Mouse (Mus musculus) macrophage (primary cell): ENCODE data around the gene Traf7. TPM values are rescaled to one million over a fixed set of nuclear protein-coding genes. Genes with fewer than 3 reads are reported as not detected.

Source experiments
- H3K27ac ChIP-seq: fragments of 350-480 bp; formaldehyde crosslinking; 2 replicates; pipeline ENCODE4 v1.9.0; 2021
- H3K36me3 ChIP-seq: fragments of 350-480 bp; formaldehyde crosslinking; 2 replicates; pipeline ENCODE4 v1.9.0; 2021; ENCODE audit errors: inconsistent target
- H3K4me3 ChIP-seq: fragments of 350-480 bp; formaldehyde crosslinking; 2 replicates; pipeline ENCODE4 v1.9.0; 2021; ENCODE audit errors: inconsistent target
- H3K79me2 ChIP-seq: fragments of 350-480 bp; formaldehyde crosslinking; 2 replicates; pipeline ENCODE4 v1.9.0; 2021; ENCODE audit errors: inconsistent target
- WGBS: methylation state at CpG from one replicate; pipeline ENCODE4 v1.1.7; 2026; ENCODE audit warnings: inconsistent platforms; ENCODE audit not compliant: missing documents; 5-methylcytosine and 5-hydroxymethylcytosine counted together
- polyA plus RNA-seq: library from polyadenylated mRNA; stranded (reverse); fragments of 250-400 nt; gene quantifications from 3 replicates; pipeline ENCODE4 v1.2.4, GENCODE M21; 2018; ENCODE audit warnings: inconsistent platforms

The Traf7 gene
- polyA plus RNA-seq, 1 experiment from 2014 or later, result 42.9 TPM

DNA sequence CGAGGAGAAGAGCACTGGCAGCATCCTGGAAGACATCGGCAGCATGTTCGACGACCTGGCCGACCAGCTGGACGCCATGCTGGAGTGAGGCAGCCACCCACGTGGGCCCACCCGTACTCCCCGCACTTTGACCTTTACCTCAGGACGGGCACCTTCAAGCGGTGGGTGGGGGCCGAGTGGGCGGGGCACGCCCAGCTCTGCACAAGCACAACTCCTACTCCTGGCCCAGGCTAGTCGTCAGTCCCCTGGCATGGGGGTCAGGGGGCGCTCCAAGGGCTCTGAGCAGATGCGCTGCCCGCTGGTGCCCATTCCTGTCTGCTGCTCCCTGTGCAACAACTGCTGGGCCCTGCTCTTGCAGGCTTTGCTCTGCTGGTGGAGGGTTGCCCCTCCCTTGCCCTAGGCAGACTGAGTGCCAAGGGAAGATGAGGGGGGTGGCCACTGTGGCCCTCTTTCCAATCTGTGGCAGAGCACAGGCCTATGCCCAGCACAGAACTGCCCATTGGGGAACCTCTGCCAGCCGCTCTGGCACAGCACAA is 20.5 kb downstream of the Traf7 start:
- no peak overlapping the region for H3K4me3 ChIP-seq
- H3K27ac ChIP-seq, result no peak overlapping the region
- 74% methylated on average over 16 of the region's 19 CpGs for WGBS
- H3K36me3 ChIP-seq, result peaks cover 43% of the 10 kb centered on the region
- H3K79me2 ChIP-seq, result no peaks in the 10 kb centered on the region

DNA sequence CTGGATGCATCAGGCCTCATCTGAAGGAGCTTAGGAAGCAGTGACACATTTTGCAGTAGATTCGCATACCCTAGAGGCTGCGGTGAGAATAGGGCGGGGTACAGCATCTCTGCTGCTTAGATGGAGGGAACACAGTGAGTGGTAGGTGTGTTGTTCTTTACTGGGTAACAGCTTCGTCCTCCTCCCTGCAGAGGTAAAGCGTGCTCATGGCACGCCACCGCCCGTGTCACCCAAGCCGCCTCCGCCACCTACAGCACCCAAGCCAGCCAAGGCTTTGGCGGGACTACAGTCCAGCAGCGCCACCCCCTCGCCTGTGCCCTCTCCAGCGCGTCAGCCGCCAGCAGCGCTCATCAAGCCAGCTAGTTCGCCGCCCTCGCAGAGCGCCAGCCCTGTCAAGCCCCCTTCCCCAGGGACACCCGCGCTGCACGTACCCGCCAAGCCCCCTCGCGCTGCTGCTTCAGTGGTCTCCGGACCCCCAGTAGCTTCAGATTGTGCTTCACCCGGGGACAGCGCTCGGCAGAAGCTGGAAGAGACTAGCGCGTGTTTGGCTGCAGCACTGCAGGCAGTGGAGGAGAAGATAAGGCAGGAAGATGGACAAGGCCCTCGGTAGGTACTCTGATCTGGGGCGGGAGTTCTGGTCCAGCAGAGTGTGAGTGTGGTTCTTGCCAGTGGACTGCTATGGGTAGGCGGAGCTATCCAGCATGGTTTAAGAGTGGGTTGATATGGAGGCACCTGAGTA is 21.2 kb downstream of the Traf7 start:
- Histone ChIP-seq H3K27ac (no peak overlapping the region), H3K4me3 (no peak overlapping the region), H3K36me3 (peaks cover 36% of the 10 kb centered on the region), H3K79me2 (no peaks in the 10 kb centered on the region)
- WGBS, result 66% methylated on average over 36 of the region's 36 CpGs

DNA sequence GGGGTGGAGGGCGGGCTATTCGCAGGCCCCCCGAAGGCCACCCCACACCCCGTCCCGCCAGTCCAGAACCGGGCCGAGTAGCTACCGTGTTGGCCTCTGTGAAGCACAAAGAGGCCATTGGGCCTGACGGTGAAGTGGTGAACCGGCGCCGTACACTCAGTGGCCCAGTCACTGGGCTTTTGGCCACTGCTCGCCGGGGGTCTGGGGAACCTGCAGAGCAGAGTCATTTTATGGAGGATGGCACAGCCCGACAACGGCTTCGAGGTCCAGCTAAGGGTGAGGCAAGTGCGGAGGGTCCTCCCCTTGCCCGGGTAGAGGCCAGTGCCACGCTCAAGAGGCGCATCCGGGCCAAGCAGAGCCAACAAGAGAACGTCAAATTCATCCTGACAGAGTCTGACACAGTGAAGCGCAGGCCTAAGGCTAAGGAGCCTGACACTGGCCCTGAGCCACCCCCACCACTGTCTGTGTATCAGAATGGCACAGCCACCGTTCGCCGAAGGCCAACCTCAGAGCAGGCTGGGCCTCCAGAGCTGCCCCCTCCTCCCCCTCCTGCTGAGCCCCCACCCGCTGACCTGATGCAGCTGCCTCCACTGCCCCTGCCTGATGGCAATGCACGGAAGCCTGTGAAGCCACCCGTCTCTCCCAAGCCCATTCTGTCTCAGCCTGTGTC is 22.3 kb downstream of the Traf7 start:
- H3K36me3 ChIP-seq, result peaks cover 25% of the 10 kb centered on the region

DNA sequence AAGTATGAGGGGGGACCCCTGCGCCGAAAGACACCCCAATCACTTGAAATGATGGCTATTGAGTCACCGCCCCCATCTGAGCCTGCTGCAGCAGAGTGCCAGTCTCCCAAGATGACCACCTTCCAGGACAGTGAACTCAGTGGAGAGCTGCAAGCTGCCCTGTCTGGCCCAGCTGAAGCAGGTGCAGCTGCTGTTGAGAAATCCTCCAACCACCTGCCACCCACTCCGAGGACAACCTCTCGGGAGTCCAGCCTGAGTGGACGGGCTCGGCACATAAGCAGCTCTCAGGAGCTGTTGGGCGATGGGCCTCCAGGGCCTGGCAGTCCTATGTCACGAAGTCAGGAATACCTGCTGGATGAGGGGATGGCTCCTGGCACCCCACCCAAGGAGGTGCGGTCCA is 23.7 kb downstream of the Traf7 start:
- Histone ChIP-seq H3K36me3 (peaks cover 12% of the 10 kb centered on the region; the same call in 1 of the 2 replicates), H3K4me3 (no peak overlapping the region), H3K27ac (no peak overlapping the region), H3K79me2 (no peaks in the 10 kb centered on the region)
- 92% methylated on average over 10 of the region's 10 CpGs for WGBS

More for the DNA sequence above, 22.3 kb downstream of the Traf7 start:
- WGBS, result 97% methylated on average over 24 of the region's 30 CpGs
- Histone ChIP-seq H3K27ac (no peak overlapping the region), H3K79me2 (no peaks in the 10 kb centered on the region), H3K4me3 (no peak overlapping the region)

DNA sequence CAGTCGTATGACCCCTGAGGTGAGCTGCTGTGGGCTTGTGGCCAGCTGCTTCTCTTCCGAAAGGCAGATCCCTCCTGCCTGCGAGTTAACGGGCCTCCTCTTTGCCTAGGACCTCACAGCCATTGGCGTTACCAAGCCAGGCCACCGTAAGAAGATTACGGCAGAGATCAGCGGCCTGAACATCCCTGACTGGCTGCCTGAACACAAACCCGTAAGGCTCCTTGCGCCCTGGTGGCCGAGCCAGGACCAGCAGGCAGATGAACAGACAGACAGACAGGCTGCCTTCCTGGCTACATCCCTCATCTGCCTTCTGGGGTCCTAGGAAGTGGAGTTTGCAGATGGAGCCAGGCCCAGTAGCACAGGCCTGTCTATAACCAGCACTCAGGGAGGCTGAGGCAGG is 25.5 kb downstream of the Traf7 start:
- Histone ChIP-seq H3K36me3 (no peaks in the 10 kb centered on the region), H3K4me3 (no peak overlapping the region), H3K27ac (no peak overlapping the region), H3K79me2 (no peaks in the 10 kb centered on the region)
- 73% methylated on average over 11 of the region's 11 CpGs for WGBS

DNA sequence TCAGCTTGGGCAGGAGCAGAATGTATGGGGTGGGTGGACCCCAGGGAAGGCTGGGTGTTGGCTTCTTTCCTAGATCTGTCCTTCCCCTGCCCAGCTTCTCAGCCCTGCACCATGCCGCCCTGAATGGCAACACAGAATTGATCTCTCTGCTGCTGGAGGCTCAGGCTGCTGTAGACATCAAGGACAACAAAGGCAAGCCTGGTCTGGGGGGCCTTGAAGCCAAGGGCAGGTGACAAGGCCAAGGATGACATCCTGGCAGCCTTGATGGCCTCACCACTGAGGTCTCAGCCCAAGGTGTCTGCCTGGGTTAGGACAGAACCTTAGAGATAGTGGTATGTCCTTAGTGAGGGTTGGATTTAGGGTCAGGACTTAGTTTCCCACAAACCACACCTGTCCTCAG is 31.7 kb downstream of the Traf7 start:
- Histone ChIP-seq H3K4me3 (no peak overlapping the region), H3K27ac (no peak overlapping the region), H3K36me3 (no peaks in the 10 kb centered on the region), H3K79me2 (no peaks in the 10 kb centered on the region)
- 77% methylated on average over 1 of the region's 1 CpGs for WGBS

DNA sequence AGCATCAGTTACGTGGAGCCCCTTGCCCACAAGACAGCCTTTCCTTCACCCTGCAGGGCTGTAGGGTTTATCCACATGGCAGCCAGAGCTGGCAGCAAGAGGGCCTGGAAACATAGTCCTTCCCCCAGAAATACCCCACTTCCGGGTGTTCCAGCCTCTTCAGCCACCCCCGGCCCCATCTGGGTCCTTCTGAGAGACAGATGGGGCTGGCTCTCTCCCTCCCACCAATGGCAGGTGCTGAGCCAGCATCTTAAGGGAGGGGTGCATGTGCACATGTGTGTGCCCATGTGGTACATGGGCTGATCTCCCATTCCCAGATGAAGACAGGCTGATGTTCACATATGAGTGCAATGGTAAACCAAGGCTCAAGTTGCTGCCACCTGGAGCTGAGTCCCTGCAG is 32.3 kb downstream of the Traf7 start:
- 65% methylated on average over 3 of the region's 3 CpGs for WGBS
- no peaks in the 10 kb centered on the region for H3K79me2 ChIP-seq
- no peak overlapping the region for H3K4me3 ChIP-seq

DNA sequence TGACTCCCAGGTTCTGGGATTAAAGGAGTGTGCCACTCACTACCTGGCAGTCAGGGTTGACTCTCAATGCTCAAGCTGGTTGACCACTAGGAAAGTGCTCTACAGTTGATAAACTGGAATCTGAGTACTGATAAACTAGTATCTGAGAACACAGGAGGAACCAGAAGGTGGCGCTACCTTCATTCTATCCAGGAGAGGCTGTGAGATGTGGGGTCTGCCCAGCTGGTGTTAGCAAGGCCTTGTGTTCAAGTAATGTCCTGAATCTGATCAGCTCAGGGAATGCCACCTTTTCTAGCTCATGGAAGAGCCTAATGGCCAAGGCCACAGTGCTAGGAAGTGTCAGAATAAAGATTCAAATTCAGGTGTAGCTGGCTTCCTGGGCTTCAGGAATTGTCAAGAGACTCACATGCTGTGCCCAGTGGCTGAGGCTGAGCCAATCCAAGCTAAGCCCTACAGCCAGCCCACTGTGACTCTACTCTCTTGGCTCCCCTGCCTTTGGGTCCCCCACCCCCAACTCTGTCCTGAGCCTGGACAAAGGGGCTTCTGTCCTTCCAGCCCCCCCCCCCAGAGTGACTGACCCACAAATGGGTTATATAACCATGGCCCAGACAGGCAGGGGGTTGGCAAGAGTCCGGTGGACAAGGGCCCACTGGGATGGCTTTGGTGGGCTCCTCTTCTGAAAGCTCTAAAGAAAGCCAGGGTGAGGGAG is 33.0 kb downstream of the Traf7 start:
- WGBS, result 68% methylated on average over 2 of the region's 2 CpGs
- no peak overlapping the region for H3K4me3 ChIP-seq
- H3K27ac ChIP-seq, result no peak overlapping the region
- H3K36me3 ChIP-seq, result no peaks in the 10 kb centered on the region
- H3K79me2 ChIP-seq, result no peaks in the 10 kb centered on the region

More for the DNA sequence above, 32.3 kb downstream of the Traf7 start:
- Histone ChIP-seq H3K36me3 (no peaks in the 10 kb centered on the region), H3K27ac (no peak overlapping the region)

DNA sequence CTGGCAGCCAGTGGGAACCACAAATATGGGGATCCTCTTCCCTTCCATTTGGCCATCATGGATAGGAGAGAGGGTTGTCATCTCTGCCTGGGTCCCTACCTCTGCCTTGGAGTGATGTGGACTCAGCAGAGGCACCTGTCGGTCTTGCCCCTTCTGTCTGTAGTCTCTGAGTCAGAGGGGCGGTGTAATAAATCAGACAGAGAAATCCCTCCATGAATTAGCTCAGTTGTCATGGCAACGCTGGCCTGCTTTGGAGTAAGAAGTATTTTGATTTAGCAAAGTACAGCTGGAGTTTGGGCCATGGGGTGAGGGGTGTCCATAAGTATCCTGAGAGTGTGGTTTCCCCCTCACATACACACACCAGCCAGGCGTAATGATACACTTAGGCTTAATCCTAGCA is 37.3 kb downstream of the Traf7 start:
- no peak overlapping the region for H3K27ac ChIP-seq
- H3K4me3 ChIP-seq, result no peak overlapping the region
- H3K79me2 ChIP-seq, result no peaks in the 10 kb centered on the region
- 98% methylated on average over 4 of the region's 4 CpGs for WGBS
- no peaks in the 10 kb centered on the region for H3K36me3 ChIP-seq

DNA sequence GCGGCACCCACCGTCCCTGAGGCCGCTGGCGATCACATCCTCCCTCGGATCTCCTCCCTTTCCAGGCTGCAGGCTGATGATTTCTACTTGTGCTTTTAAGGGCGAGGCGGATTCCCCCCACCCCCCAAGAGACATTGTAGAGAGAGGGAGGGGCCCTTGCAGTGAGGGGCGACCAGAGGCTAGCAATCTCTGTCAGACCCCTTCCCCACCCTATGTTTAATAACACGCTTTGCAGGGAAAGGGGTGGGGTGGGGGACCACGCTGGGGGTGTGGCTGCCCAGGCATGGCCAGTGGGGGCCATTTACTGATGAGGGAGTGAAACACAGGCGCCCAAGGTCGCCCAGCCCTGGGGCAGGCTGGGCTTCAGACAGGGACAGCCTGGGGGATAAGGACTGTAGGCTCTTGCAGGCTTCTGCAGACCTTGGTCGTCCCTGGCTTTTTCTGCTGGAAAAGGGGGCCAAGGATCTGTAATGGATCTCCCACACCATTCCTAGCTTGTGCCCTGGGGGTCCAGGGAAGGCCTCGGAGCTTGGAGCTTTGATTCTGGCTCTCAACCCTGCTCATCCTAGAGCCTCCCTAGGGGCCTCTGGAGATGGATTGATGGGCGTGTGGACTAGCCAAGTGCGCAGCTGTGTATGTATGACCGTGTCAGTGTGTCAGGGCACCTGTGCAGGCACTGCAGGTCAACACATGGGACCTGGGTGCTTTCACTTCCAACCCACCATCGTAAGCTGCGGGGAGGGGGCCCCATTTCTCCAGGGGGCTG is 38.3 kb downstream of the Traf7 start:
- Histone ChIP-seq H3K4me3 (no peak overlapping the region), H3K36me3 (no peaks in the 10 kb centered on the region), H3K27ac (no peak overlapping the region), H3K79me2 (no peaks in the 10 kb centered on the region)
- WGBS, result 52% methylated on average over 19 of the region's 19 CpGs

DNA sequence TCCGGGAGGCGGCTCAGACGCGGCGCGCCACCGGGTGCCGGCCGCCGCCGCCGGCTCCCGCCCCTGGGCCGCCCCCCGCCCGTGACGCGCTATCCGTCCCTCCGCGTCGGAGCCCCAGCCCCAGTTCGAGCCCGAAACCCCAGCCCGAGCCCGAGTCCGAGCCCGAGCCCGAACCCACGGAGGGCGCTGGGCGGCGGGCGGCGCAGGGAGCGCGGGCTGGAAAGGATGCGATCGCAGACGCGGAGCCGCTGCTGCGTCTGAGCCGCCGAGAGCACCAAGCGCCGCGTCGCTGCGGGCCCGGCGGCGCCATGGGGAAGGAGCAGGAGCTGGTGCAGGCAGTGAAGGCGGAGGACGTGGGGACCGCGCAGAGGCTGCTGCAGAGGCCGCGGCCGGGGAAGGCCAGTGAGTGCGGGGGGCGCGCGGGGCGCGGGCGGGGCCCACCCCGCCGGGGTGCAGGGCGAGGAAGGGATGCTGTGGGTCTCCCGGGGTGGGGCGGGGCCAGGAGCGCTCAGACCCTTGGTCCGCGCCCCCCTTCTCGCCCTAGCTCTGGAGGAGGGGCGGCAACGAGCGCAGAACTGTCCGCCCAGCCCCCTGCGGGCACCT is 39.0 kb downstream of the Traf7 start:
- Histone ChIP-seq H3K27ac (no peak overlapping the region), H3K4me3 (no peak overlapping the region), H3K36me3 (no peaks in the 10 kb centered on the region), H3K79me2 (no peaks in the 10 kb centered on the region)
- under 1% methylated on average over 59 of the region's 81 CpGs for WGBS

DNA sequence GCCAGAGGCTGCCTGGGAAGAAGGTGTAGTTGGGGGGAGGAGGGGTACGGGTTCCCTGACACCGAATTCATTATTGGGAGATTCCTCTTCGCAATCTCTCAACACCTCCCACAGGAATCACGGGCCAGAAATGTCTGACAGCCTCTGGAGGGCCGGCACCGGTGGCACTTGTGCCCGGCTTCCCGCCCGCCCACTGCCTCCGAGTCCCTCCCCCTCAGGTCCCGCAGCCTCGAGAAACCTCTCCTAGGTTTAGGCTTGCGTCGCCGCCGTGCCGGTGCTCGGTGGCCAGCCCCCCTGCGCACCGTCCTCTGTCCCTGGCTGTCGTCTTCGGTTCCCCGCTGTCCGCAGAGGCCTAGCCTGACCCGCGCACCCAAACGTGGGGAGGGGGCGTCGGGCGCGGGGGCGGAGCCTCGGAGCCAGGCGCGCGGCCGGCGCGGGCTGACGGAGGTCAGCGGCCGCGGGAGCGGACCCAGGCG is 39.5 kb downstream of the Traf7 start, which contains the start of gene Caskin1:
Gene Caskin1, plus strand, starts transcription at position 416 of the 476 bp plus-strand sequence.
- H3K4me3 ChIP-seq, result no peak within 1 kb of the TSS
- no peaks in the 10 kb centered on the region for H3K79me2 ChIP-seq
- H3K36me3 ChIP-seq, result no peaks in the 10 kb centered on the region
- 5% methylated on average over 41 of the region's 45 CpGs for WGBS
- no peak within 1 kb of the TSS for H3K27ac ChIP-seq

DNA sequence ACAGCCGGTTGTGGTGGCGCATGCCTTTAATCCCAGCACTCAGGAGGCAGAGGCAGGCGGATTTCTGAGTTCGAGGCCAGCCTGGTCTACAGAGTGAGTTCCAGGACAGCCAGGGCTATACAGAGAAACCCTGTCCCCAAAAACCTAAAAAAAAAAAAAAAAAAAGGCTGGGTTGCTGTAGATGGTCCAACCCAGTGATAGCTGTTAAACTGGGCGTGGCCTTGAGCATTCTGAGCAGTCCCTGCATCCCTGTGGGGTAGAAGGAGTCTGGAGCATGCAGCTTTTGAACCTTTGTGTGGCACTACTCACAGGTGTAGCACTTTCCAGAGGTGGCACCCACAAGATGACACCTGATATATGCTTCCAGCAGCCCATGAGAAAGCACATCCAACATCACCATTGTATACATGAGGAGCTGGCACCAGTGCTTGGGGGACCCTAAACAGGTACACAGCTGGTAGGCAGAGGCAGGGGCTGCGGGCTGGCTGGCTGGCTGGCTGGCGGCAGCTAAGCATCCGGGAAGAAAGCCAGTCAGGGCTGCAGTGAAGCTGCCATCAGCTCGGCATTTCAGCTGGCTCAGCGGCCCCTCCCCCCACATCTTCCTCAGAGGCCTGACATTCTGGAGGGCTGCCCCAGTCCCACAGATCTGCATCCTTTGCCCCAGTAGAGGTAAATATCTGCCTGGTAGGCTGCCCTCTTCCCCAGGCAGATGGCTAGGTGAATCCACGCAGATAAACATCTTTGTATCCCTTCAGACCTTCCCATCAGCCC is 42.5 kb downstream of the Traf7 start:
- Histone ChIP-seq H3K4me3 (no peak overlapping the region), H3K27ac (no peak overlapping the region), H3K79me2 (no peaks in the 10 kb centered on the region), H3K36me3 (no peaks in the 10 kb centered on the region)
- WGBS, result 58% methylated on average over 7 of the region's 11 CpGs
